Mouse (Mus musculus) heart, adult 2 months (tissue): ENCODE measurements around the gene C1qtnf5.
A peak's percentile ranks its signal among the peaks of the same experiment; 100 is the strongest.

Experiments used
- CTCF ChIP-seq: fragments of 200-600 bp; IDR thresholded peaks from 2 replicates; pipeline ENCODE4 v1.8.1; 2022; ENCODE audit warnings: antibody characterized with exemption, mild to moderate bottlenecking, moderate library complexity
- POLR2A ChIP-seq: fragments of 200-500 bp; IDR thresholded peaks from 2 replicates; pipeline ENCODE4 v1.6.1; 2011; ENCODE audit warnings: mild to moderate bottlenecking, low read depth, low read length, control low read depth; ENCODE audit not compliant: insufficient read depth

- TF ChIP-seq CTCF (no peak), POLR2A (peak; percentile 48)
Observed at GRCm38 (mm10) chr9:44096536-44096935, 10.5 kb upstream of the C1qtnf5 start.
